19 mouse cellular contexts compared by ENCODE assay signal in the genomic region with DNA sequence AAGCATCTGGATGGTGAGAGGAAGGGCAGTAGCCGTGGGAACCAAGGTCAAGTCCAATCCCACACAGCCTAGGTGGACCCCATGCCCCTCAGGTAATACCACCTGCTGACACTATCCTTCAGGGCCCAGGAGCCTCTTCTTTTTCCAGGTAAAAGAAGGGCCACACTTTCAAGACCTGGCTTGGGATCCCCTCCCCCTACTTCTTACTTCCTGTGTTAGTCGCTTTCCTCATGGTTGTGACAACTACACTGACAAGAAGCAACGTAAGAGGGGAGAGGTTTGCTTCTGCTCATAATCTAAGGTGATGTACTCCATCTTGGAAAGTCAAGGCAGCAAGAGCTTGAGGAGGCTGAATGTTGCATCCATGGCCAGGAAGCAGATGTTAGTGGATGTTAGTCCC.
"Had no signal": no experiment of that assay in that cellular context is flagged by ENCODE, and none has a peak within 500 bp of the region (broad histone marks: within the 10 kb centered on the region; RNA-seq: fewer than 3 reads in every experiment).

No protein-coding gene starts in this region.

- H3K27ac ChIP-seq: kidney, embryonic 15.5 days; limb, embryonic 15.5 days; liver, embryonic 14.5 days; macrophage; midbrain, embryonic 12.5 days; midbrain, embryonic 15.5 days; neural tube, embryonic 13.5 days; stomach, embryonic 15.5 days had no signal

- H3K4me1 ChIP-seq: midbrain, embryonic 12.5 days; midbrain, embryonic 15.5 days; stomach, embryonic 15.5 days had no signal

- ATAC-seq: liver, postnatal 0 days; lung, postnatal 0 days; midbrain, embryonic 15.5 days had no signal

- H3K27me3 ChIP-seq: kidney, embryonic 15.5 days; limb, embryonic 15.5 days; midbrain, embryonic 12.5 days; midbrain, embryonic 15.5 days; neural tube, embryonic 13.5 days; stomach, embryonic 15.5 days had no signal

- DNase-seq: kidney, adult 11 months; kidney, adult 8-10 months; kidney, postnatal 10 days; kidney, postnatal 4 days; liver, postnatal 0 days; lung, embryonic 14.5 days; retina, postnatal 1 day; right cerebral cortex, postnatal 25 days; spleen, adult 18-20 months had no signal

- H3K36me3 ChIP-seq: kidney, embryonic 15.5 days; limb, embryonic 15.5 days; midbrain, embryonic 12.5 days; midbrain, embryonic 15.5 days; neural tube, embryonic 13.5 days; stomach, embryonic 15.5 days had no signal

- H3K9me3 ChIP-seq: kidney, embryonic 15.5 days; limb, embryonic 15.5 days; midbrain, embryonic 12.5 days; midbrain, embryonic 15.5 days; neural tube, embryonic 13.5 days; stomach, embryonic 15.5 days had no signal

- H3K4me2 ChIP-seq: kidney, embryonic 15.5 days; limb, embryonic 15.5 days; liver, embryonic 11.5 days; lung, embryonic 14.5 days; midbrain, embryonic 12.5 days; midbrain, embryonic 15.5 days; neural tube, embryonic 13.5 days; stomach, embryonic 15.5 days had no signal

- H3K9ac ChIP-seq: kidney, embryonic 15.5 days; limb, embryonic 15.5 days; liver, embryonic 14.5 days; liver, postnatal 0 days; lung, embryonic 14.5 days; midbrain, embryonic 12.5 days; midbrain, embryonic 15.5 days; neural tube, embryonic 13.5 days; stomach, embryonic 15.5 days had no signal

- H3K4me3 ChIP-seq: kidney, embryonic 15.5 days; limb, embryonic 15.5 days; midbrain, embryonic 12.5 days; midbrain, embryonic 15.5 days; neural tube, embryonic 13.5 days; stomach, embryonic 15.5 days had no signal
